Mouse (Mus musculus): Measurements from ENCODE around the gene Trim63. TPM values are rescaled to one million over a fixed set of nuclear protein-coding genes. Genes with fewer than 3 reads are reported as not detected.
"Not testable (repeated sequence)": the region's sequence is repeated elsewhere in the genome, so short reads cannot be mapped to it uniquely, and the experiment has no call there.

Gene Trim63
- polyA plus RNA-seq, 1 experiment = 7.4 TPM

- TF ChIP-seq POLR2A (IDR thresholded peaks at IDR 0.05; ENCODE audit: low read depth, low read length) = no peak
- peak; percentile 93 for TF ChIP-seq CTCF (conservative IDR thresholded peaks at IDR 0.05; ENCODE audit: insufficient read depth, insufficient read length, low read depth, low read length)
These were observed 22.9 kb upstream of the Trim63 start for GRCm38 (mm10) chr4:134292067-134292466.

GRCm38 (mm10) chr4:134293061-134293691 is 21.7 kb upstream of the Trim63 start:
- no peak overlapping the region for H3K4me3 ChIP-seq (ENCODE audit: insufficient read depth, low read depth, low read length)
- peaks cover 11% of the 10 kb centered on the region; the same call in 1 of the 2 replicates for H3K4me1 ChIP-seq (ENCODE audit: control insufficient read depth, insufficient read depth, low read length)
- no peaks in the 10 kb centered on the region for H3K27me3 ChIP-seq (replicated peaks; ENCODE audit: control insufficient read depth, insufficient read depth, low read length)
- no peak overlapping the region for H3K27ac ChIP-seq (ENCODE audit: insufficient read depth, low read depth, low read length)
- no peak for TF ChIP-seq POLR2A (IDR thresholded peaks at IDR 0.05; ENCODE audit: low read depth, low read length)
- no peak for TF ChIP-seq CTCF (conservative IDR thresholded peaks at IDR 0.05; ENCODE audit: insufficient read depth, insufficient read length, low read depth, low read length)
- DNase-seq = no peak
- WGBS = 66% methylated on average over 18 of the region's 18 CpGs
- H3K36me3 ChIP-seq (ENCODE audit: control insufficient read depth, insufficient read depth, low read length) = no peaks in the 10 kb centered on the region

More at GRCm38 (mm10) chr4:134292067-134292466, 22.9 kb upstream of the Trim63 start:
- DNase-seq = peak; percentile 74
- Histone ChIP-seq H3K4me3 (ENCODE audit: insufficient read depth, low read depth, low read length) (no peak overlapping the region), H3K27me3 (replicated peaks; ENCODE audit: control insufficient read depth, insufficient read depth, low read length) (no peaks in the 10 kb centered on the region), H3K4me1 (ENCODE audit: control insufficient read depth, insufficient read depth, low read length) (peaks cover 6% of the 10 kb centered on the region; the same call in 1 of the 2 replicates), H3K27ac (ENCODE audit: insufficient read depth, low read depth, low read length) (no peak overlapping the region), H3K36me3 (ENCODE audit: control insufficient read depth, insufficient read depth, low read length) (no peaks in the 10 kb centered on the region)
- 23% methylated on average over 7 of the region's 7 CpGs for WGBS

- TF ChIP-seq CTCF (conservative IDR thresholded peaks at IDR 0.05; ENCODE audit: insufficient read depth, insufficient read length, low read depth, low read length) (no peak), POLR2A (IDR thresholded peaks at IDR 0.05; ENCODE audit: low read depth, low read length) (no peak)
- 59% methylated on average over 9 of the region's 9 CpGs for WGBS
- Histone ChIP-seq H3K4me1 (ENCODE audit: control insufficient read depth, insufficient read depth, low read length) (peaks cover 7% of the 10 kb centered on the region; the same call in 1 of the 2 replicates), H3K27me3 (replicated peaks; ENCODE audit: control insufficient read depth, insufficient read depth, low read length) (no peaks in the 10 kb centered on the region), H3K36me3 (ENCODE audit: control insufficient read depth, insufficient read depth, low read length) (no peaks in the 10 kb centered on the region), H3K4me3 (ENCODE audit: insufficient read depth, low read depth, low read length) (no peak overlapping the region), H3K27ac (ENCODE audit: insufficient read depth, low read depth, low read length) (no peak overlapping the region)
- DNase-seq = no peak
These were observed 21.2 kb upstream of the Trim63 start for GRCm38 (mm10) chr4:134293692-134294163.

- H3K27me3 ChIP-seq (replicated peaks; ENCODE audit: control insufficient read depth, insufficient read depth, low read length); H3K36me3 ChIP-seq (ENCODE audit: control insufficient read depth, insufficient read depth, low read length); H3K27ac ChIP-seq (ENCODE audit: insufficient read depth, low read depth, low read length); DNase-seq; H3K4me1 ChIP-seq (ENCODE audit: control insufficient read depth, insufficient read depth, low read length); H3K4me3 ChIP-seq (ENCODE audit: insufficient read depth, low read depth, low read length): not testable (repeated sequence)
- WGBS = 87% methylated on average over 4 of the region's 4 CpGs
These were observed 18.8 kb upstream of the Trim63 start for GRCm38 (mm10) chr4:134296096-134296495.

- H3K27ac ChIP-seq (ENCODE audit: insufficient read depth, low read depth, low read length) = no peak overlapping the region
- peaks cover 7% of the 10 kb centered on the region; the same call in 1 of the 2 replicates for H3K4me1 ChIP-seq (ENCODE audit: control insufficient read depth, insufficient read depth, low read length)
- no peak for DNase-seq
- H3K27me3 ChIP-seq (replicated peaks; ENCODE audit: control insufficient read depth, insufficient read depth, low read length) = no peaks in the 10 kb centered on the region
- no peaks in the 10 kb centered on the region for H3K36me3 ChIP-seq (ENCODE audit: control insufficient read depth, insufficient read depth, low read length)
- no peak overlapping the region for H3K4me3 ChIP-seq (ENCODE audit: insufficient read depth, low read depth, low read length)
- TF ChIP-seq CTCF (conservative IDR thresholded peaks at IDR 0.05; ENCODE audit: insufficient read depth, insufficient read length, low read depth, low read length) (no peak), POLR2A (IDR thresholded peaks at IDR 0.05; ENCODE audit: low read depth, low read length) (no peak)
- WGBS = 89% methylated on average over 4 of the region's 4 CpGs
These were observed 18.4 kb upstream of the Trim63 start for GRCm38 (mm10) chr4:134296523-134296922.

GRCm38 (mm10) chr4:134297369-134297768 is 17.6 kb upstream of the Trim63 start:
- H3K4me3 ChIP-seq (ENCODE audit: insufficient read depth, low read depth, low read length) = no peak overlapping the region
- TF ChIP-seq CTCF (conservative IDR thresholded peaks at IDR 0.05; ENCODE audit: insufficient read depth, insufficient read length, low read depth, low read length) = no peak
- no peak for TF ChIP-seq POLR2A (IDR thresholded peaks at IDR 0.05; ENCODE audit: low read depth, low read length)
- H3K36me3 ChIP-seq (ENCODE audit: control insufficient read depth, insufficient read depth, low read length) = no peaks in the 10 kb centered on the region
- peak; percentile 69 for DNase-seq
- no peaks in the 10 kb centered on the region for H3K27me3 ChIP-seq (replicated peaks; ENCODE audit: control insufficient read depth, insufficient read depth, low read length)
- peak overlapping the region; percentile 54; the same call in 1 of the 2 replicates for H3K27ac ChIP-seq (ENCODE audit: insufficient read depth, low read depth, low read length)
- WGBS = 65% methylated on average over 8 of the region's 8 CpGs
- peaks cover 7% of the 10 kb centered on the region; the same call in 1 of the 2 replicates for H3K4me1 ChIP-seq (ENCODE audit: control insufficient read depth, insufficient read depth, low read length)

- Histone ChIP-seq H3K4me3 (ENCODE audit: insufficient read depth, low read depth, low read length) (no peak overlapping the region), H3K4me1 (ENCODE audit: control insufficient read depth, insufficient read depth, low read length) (peaks cover 7% of the 10 kb centered on the region; the same call in 1 of the 2 replicates), H3K27me3 (replicated peaks; ENCODE audit: control insufficient read depth, insufficient read depth, low read length) (no peaks in the 10 kb centered on the region), H3K27ac (ENCODE audit: insufficient read depth, low read depth, low read length) (no peak overlapping the region), H3K36me3 (ENCODE audit: control insufficient read depth, insufficient read depth, low read length) (no peaks in the 10 kb centered on the region)
- TF ChIP-seq POLR2A (IDR thresholded peaks at IDR 0.05; ENCODE audit: low read depth, low read length) (no peak), CTCF (conservative IDR thresholded peaks at IDR 0.05; ENCODE audit: insufficient read depth, insufficient read length, low read depth, low read length) (no peak)
- DNase-seq = no peak
- WGBS = 78% methylated on average over 19 of the region's 19 CpGs
These were observed 16.1 kb upstream of the Trim63 start for GRCm38 (mm10) chr4:134298626-134299497.

All from kidney, adult 2 months (tissue).